ENCODE assay signal across 7 mouse cellular contexts in the genomic region with DNA sequence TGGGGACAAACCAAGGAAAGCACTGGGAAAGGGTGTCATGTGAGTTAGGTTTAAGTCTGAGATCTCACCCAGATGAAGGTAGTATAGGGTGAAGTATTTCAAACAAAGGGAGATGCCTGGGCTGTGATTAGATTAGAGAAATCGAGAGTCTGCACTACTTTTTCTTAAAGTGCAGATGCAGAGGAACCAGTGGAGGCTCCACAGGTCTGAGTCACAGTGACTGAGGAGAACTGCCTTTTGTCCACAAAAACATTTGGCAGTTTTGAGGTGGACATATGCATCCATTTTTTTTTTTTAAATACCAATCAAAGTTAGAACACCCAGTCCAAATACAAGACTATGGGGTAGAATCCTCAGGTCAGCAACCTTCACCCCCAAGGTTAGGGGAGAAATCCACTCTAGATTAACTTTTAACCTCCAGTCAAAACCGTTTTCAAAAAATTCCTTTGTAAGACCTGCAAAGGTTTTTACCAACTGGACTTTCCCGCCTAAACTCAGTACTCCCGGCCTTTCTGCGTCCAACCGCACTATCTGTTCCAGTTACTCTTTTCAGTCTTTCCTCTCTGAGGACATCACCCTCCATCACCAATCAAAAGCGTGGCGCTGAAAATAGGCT. TPM values are rescaled to one million over a fixed set of nuclear protein-coding genes. Genes with fewer than 3 reads are reported as not detected.
DNase-seq lines count a peak whose midpoint lies in the region; ATAC-seq and TF ChIP-seq lines count a peak whose summit lies in the region.

No protein-coding gene starts in this region.

- no peak for DNase-seq in limb, embryonic 11.5 days (ENCODE audit: low spot score)
- no peak for DNase-seq in gastrocnemius, postnatal 25 days
- DNase-seq in left cerebral cortex, postnatal 10 days (ENCODE audit: extremely low spot score in 1 of 2, low spot score in 2 of 2), result no peak

- peak overlapping the region; percentile 82 for H3K4me2 ChIP-seq in limb, embryonic 11.5 days (ENCODE audit: low read depth, severe bottlenecking)

- 0 out of 2 replicates have a peak, but pooled peaks have one; percentile 10 for TF ChIP-seq POLR2A in embryonic fibroblast, embryonic 13.5 days (IDR thresholded peaks at IDR 0.05; ENCODE audit: low read depth, low read length)
- TF ChIP-seq POLR2A in small intestine, adult 2 months (IDR thresholded peaks at IDR 0.05; ENCODE audit: low read depth, low read length), result no peak

- intact Hi-C loops in left cerebral cortex, postnatal 10 days (cut with DNase I), result loop anchor here (5.0 kb wide), 1 partner anchor 131 kb away; no protein-coding TSS in a partner anchor

- peak overlapping the region; percentile 98 for H3K4me3 ChIP-seq in megakaryocyte, embryonic 14.5 days (replicated peaks)
- peak overlapping the region; percentile 93 for H3K4me3 ChIP-seq in embryonic fibroblast, embryonic 13.5 days (ENCODE audit: insufficient read depth, low read length)
- peak overlapping the region; percentile 89 for H3K4me3 ChIP-seq in limb, embryonic 11.5 days (ENCODE audit: low read depth, low read length)
- H3K4me3 ChIP-seq in small intestine, adult 2 months (ENCODE audit: low read depth, low read length), result peak overlapping the region; percentile 90; the same call in 1 of the 2 replicates

- TF ChIP-seq CTCF in embryonic fibroblast, embryonic 13.5 days (IDR thresholded peaks at IDR 0.05; ENCODE audit: borderline replicate concordance, insufficient read depth, low read length), result no peak
- TF ChIP-seq CTCF in small intestine, adult 2 months (IDR thresholded peaks at IDR 0.05; ENCODE audit: extremely low read depth, insufficient read length, insufficient replicate concordance, low read depth, low read length), result no peak

- WGBS in limb, embryonic 11.5 days, result 22% methylated on average over 8 of the region's 8 CpGs
- WGBS in small intestine, adult 2 months, result 2% methylated on average over 8 of the region's 8 CpGs

- no peaks in the 10 kb centered on the region for H3K9me3 ChIP-seq in megakaryocyte, embryonic 14.5 days
- H3K9me3 ChIP-seq in limb, embryonic 11.5 days (ENCODE audit: control insufficient read depth, low read length), result no peaks in the 10 kb centered on the region

- peak overlapping the region; percentile 99 for H3K9ac ChIP-seq in limb, embryonic 11.5 days (ENCODE audit: low read length)

- H3K27me3 ChIP-seq in megakaryocyte, embryonic 14.5 days (replicated peaks), result no peaks in the 10 kb centered on the region
- no peaks in the 10 kb centered on the region for H3K27me3 ChIP-seq in limb, embryonic 11.5 days (ENCODE audit: control insufficient read depth, insufficient read depth, low read length)
- no peaks in the 10 kb centered on the region for H3K27me3 ChIP-seq in small intestine, adult 2 months (ENCODE audit: control insufficient read depth, insufficient read depth, low read length)

- no peak for ATAC-seq in megakaryocyte, adult 5-6 weeks (ENCODE audit: poor library complexity, severe bottlenecking)
- no peak for ATAC-seq in limb, embryonic 11.5 days (ENCODE audit: insufficient number of reproducible peaks, low FRiP score, low TSS enrichment, low read depth)

- H3K4me1 ChIP-seq in megakaryocyte, embryonic 14.5 days, result peaks cover 62% of the 10 kb centered on the region
- peaks cover 6% of the 10 kb centered on the region for H3K4me1 ChIP-seq in embryonic fibroblast, embryonic 13.5 days (ENCODE audit: control insufficient read depth, insufficient read depth, low read length)
- peaks cover 16% of the 10 kb centered on the region for H3K4me1 ChIP-seq in limb, embryonic 11.5 days (ENCODE audit: control insufficient read depth, insufficient read depth, low read length)
- peaks cover 7% of the 10 kb centered on the region; the same call in 1 of the 2 replicates for H3K4me1 ChIP-seq in small intestine, adult 2 months (ENCODE audit: control insufficient read depth, insufficient read depth, insufficient read length, low read length)

- peak overlapping the region; percentile 96 for H3K27ac ChIP-seq in embryonic fibroblast, embryonic 13.5 days (ENCODE audit: insufficient read depth, low read length)
- H3K27ac ChIP-seq in limb, embryonic 11.5 days (replicated peaks; ENCODE audit: low read depth, low read length), result peak overlapping the region; percentile 100
- H3K27ac ChIP-seq in small intestine, adult 2 months (ENCODE audit: insufficient read depth, low read depth, low read length), result peak overlapping the region; percentile 99

- H3K36me3 ChIP-seq in megakaryocyte, embryonic 14.5 days (replicated peaks; ENCODE audit: low read length), result peaks cover 46% of the 10 kb centered on the region
- H3K36me3 ChIP-seq in limb, embryonic 11.5 days (ENCODE audit: control insufficient read depth, insufficient read depth, low read length), result peaks cover 5% of the 10 kb centered on the region; the same call in 1 of the 2 replicates
- peaks cover 7% of the 10 kb centered on the region; the same call in 1 of the 2 replicates for H3K36me3 ChIP-seq in small intestine, adult 2 months (ENCODE audit: control insufficient read depth, insufficient read depth, low read length)

RNA-seq across cellular contexts. Expression of gene Nfya, which starts 1.7 kb away (rescaled TPM):
- polyA plus RNA-seq in megakaryocyte, embryonic 14.5 days (2012; ENCODE audit: insufficient read depth, low replicate concordance), result 12.7 and 14.4 TPM in 2 replicates
- 83.3 and 85.2 TPM in 2 replicates for total RNA-seq in megakaryocyte, adult 5-6 weeks (2015)
- 32.8 and 47.1 TPM in 2 replicates for total RNA-seq in megakaryocyte, adult 5-6 weeks (2017)
- 31.9 and 41.5 TPM in 2 replicates for polyA plus RNA-seq in embryonic fibroblast, embryonic 13.5 days (2011; ENCODE audit: insufficient read length, low read depth, missing spikeins)
- polyA plus RNA-seq in limb, embryonic 11.5 days (2014; fragmentation: Nextera tagmentation; extraction: Ambion mirVana), result 30.5 and 31.2 TPM in 2 replicates
- 36.2 and 36.4 TPM in 2 replicates for polyA plus RNA-seq in small intestine, adult 2 months (2012; rRNA removed)
- total RNA-seq in gastrocnemius, postnatal 25 days (2021), result 1 to 10 TPM; 6.9 TPM
- 10 to 100 TPM; 33.3 to 34.3 TPM for total RNA-seq in left cerebral cortex, postnatal 10 days (2021)

RNA-seq across cellular contexts. Expression of gene Oard1, which starts 1.8 kb away (rescaled TPM):
- 4.4 and 14.6 TPM in 2 replicates for polyA plus RNA-seq in megakaryocyte, embryonic 14.5 days (2012; ENCODE audit: insufficient read depth, low replicate concordance)
- total RNA-seq in megakaryocyte, adult 5-6 weeks (2015), result 40.3 and 42.5 TPM in 2 replicates
- 52.8 and 53.3 TPM in 2 replicates for total RNA-seq in megakaryocyte, adult 5-6 weeks (2017)
- 17.1 and 18.9 TPM in 2 replicates for polyA plus RNA-seq in embryonic fibroblast, embryonic 13.5 days (2011; ENCODE audit: insufficient read length, low read depth, missing spikeins)
- polyA plus RNA-seq in limb, embryonic 11.5 days (2014; fragmentation: Nextera tagmentation; extraction: Ambion mirVana), result 71.6 and 75.0 TPM in 2 replicates
- polyA plus RNA-seq in small intestine, adult 2 months (2012; rRNA removed), result 3.5 and 4.1 TPM in 2 replicates
- total RNA-seq in gastrocnemius, postnatal 25 days (2021), result 1 to 10 TPM; 9.0 to 9.8 TPM
- total RNA-seq in left cerebral cortex, postnatal 10 days (2021), result 10 to 100 TPM; 10.7 to 10.9 TPM

RNA-seq across cellular contexts. Expression of gene Apobec2, which starts 24.7 kb away (rescaled TPM):
- polyA plus RNA-seq in megakaryocyte, embryonic 14.5 days (2012; ENCODE audit: insufficient read depth, low replicate concordance), result not detected in 2 replicates
- 0.45 TPM in 1 of 2 replicates, not detected in the other for total RNA-seq in megakaryocyte, adult 5-6 weeks (2015)
- total RNA-seq in megakaryocyte, adult 5-6 weeks (2017), result 0.20 TPM in 1 of 2 replicates, not detected in the other
- not detected in 2 replicates for polyA plus RNA-seq in embryonic fibroblast, embryonic 13.5 days (2011; ENCODE audit: insufficient read length, low read depth, missing spikeins)
- polyA plus RNA-seq in limb, embryonic 11.5 days (2014; fragmentation: Nextera tagmentation; extraction: Ambion mirVana), result 1.5 and 2.2 TPM in 2 replicates
- 0.25 and 1.2 TPM in 2 replicates for polyA plus RNA-seq in small intestine, adult 2 months (2012; rRNA removed)
- total RNA-seq in gastrocnemius, postnatal 25 days (2021), result 100 to 1,000 TPM; 500 to 744 TPM
- total RNA-seq in left cerebral cortex, postnatal 10 days (2021), result under 1 TPM; 0.24 TPM

RNA-seq across cellular contexts. Expression of gene Tspo2, which starts 43.3 kb away (rescaled TPM):
- polyA plus RNA-seq in megakaryocyte, embryonic 14.5 days (2012; ENCODE audit: insufficient read depth, low replicate concordance), result not detected in 2 replicates
- total RNA-seq in megakaryocyte, adult 5-6 weeks (2015), result 3.2 and 5.3 TPM in 2 replicates
- 4.4 and 14.3 TPM in 2 replicates for total RNA-seq in megakaryocyte, adult 5-6 weeks (2017)
- polyA plus RNA-seq in embryonic fibroblast, embryonic 13.5 days (2011; ENCODE audit: insufficient read length, low read depth, missing spikeins), result not detected in 2 replicates
- 0.50 and 0.63 TPM in 2 replicates for polyA plus RNA-seq in limb, embryonic 11.5 days (2014; fragmentation: Nextera tagmentation; extraction: Ambion mirVana)
- 2.6 and 9.6 TPM in 2 replicates for polyA plus RNA-seq in small intestine, adult 2 months (2012; rRNA removed)
- not detected for total RNA-seq in gastrocnemius, postnatal 25 days (2021)
- total RNA-seq in left cerebral cortex, postnatal 10 days (2021), result not detected

RNA-seq across cellular contexts. Expression of gene Unc5cl, which starts 46.7 kb away (rescaled TPM):
- polyA plus RNA-seq in megakaryocyte, embryonic 14.5 days (2012; ENCODE audit: insufficient read depth, low replicate concordance), result not detected in 2 replicates
- 0.38 TPM in 1 of 2 replicates, not detected in the other for total RNA-seq in megakaryocyte, adult 5-6 weeks (2015)
- total RNA-seq in megakaryocyte, adult 5-6 weeks (2017), result 0.37 and 0.40 TPM in 2 replicates
- not detected in 2 replicates for polyA plus RNA-seq in embryonic fibroblast, embryonic 13.5 days (2011; ENCODE audit: insufficient read length, low read depth, missing spikeins)
- 0.13 and 0.33 TPM in 2 replicates for polyA plus RNA-seq in limb, embryonic 11.5 days (2014; fragmentation: Nextera tagmentation; extraction: Ambion mirVana)
- polyA plus RNA-seq in small intestine, adult 2 months (2012; rRNA removed), result 52.1 and 88.3 TPM in 2 replicates
- total RNA-seq in gastrocnemius, postnatal 25 days (2021), result not detected
- under 1 TPM; 0.15 to 0.26 TPM for total RNA-seq in left cerebral cortex, postnatal 10 days (2021)
